Mouse (Mus musculus): ENCODE measurements around the gene Snrpb. TPM values are rescaled to one million over a fixed set of nuclear protein-coding genes. Genes with fewer than 3 reads are reported as not detected.

The Snrpb gene
- total RNA-seq, 2 experiments from 2014 or later, result 122 to 131 TPM

DNA sequence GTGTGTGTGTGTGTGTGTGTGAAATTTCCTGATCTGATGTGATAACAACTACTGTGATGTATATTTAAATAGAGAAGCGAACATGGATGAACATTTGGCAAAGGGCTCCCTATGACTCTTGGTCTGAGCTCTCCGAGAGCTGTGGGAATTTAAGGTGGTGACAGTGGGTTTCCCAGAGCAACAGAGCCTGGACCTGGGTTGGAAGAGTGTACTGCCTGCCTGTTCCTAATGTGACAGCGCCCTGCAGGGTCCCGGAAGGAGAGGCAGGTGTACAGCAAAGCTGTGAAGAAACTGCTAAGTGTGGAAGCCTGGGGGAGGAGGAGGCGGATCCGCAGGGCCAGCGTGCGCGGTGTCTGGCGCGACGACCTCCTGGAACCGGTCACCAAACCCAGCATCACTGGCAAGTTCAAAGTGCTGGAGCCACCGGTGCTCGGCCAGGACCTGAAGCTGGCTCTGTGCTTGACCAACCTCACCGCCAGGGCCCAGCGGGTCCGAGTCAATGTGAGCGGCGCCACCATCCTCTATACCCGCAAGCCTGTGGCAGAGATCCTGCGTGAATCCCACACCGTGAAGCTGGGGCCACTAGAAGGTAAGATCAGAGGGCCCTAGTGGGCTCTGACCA is 34.4 kb downstream of the Snrpb start:
- DNase-seq (ENCODE audit: low spot score), result no peak

DNA sequence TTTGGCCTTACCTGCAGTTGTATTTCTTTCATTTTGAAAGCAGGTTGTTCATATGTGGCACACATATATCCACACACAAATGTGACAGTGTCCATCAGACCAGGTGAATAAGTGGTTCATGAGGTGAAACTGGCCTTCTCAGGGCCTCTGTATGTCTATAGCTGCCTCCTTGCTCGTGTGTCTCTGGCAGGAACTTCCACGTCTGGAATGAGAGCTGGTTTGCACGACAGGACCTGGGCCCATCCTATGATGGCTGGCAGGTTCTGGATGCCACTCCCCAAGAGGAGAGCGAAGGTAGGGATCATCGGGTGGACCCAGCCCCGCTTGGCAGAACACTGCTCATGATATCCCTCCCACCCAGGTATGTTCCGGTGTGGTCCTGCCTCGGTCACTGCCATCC is 36.2 kb downstream of the Snrpb start:
- DNase-seq (ENCODE audit: low spot score), result no peak

DNA sequence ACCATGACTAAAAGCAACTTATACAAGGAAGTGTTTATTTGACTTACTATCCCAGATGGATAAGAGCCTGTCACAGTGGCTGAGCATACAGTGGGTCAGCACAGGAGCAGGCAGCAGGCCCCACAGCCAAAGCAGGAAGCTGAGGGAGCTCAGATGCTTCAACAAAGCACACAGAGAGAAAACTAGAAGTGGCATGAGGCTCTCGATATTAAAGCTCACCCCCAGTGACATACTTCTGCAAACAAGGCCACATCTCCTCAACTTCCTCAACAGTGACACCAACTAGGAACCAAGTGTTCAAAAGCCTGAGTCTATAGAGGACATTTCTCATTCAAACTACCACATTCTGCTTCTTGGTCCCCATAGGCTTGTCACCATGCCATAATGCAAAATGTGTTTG is 49.5 kb downstream of the Snrpb start:
- DNase-seq (ENCODE audit: low spot score), result no peak

DNA sequence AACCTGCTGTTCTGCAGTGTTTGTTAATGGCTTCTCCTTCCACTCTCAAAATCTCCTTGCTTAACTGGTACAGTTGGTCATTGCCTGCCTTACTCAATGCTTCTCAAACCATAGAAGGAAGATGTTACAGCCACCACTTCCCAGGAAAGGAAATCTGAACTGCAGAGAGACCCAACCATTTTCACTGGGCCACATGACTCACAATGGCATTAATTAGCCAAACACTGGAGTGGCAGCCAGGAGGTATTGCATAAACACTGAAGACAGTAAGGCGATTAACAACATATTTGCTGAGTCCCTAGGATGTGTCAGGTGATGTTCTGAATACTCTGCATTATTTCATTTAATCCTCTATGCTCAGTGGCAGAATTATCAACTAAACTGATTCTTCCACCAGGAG is 53.1 kb downstream of the Snrpb start:
- DNase-seq (ENCODE audit: low spot score), result no peak

DNA sequence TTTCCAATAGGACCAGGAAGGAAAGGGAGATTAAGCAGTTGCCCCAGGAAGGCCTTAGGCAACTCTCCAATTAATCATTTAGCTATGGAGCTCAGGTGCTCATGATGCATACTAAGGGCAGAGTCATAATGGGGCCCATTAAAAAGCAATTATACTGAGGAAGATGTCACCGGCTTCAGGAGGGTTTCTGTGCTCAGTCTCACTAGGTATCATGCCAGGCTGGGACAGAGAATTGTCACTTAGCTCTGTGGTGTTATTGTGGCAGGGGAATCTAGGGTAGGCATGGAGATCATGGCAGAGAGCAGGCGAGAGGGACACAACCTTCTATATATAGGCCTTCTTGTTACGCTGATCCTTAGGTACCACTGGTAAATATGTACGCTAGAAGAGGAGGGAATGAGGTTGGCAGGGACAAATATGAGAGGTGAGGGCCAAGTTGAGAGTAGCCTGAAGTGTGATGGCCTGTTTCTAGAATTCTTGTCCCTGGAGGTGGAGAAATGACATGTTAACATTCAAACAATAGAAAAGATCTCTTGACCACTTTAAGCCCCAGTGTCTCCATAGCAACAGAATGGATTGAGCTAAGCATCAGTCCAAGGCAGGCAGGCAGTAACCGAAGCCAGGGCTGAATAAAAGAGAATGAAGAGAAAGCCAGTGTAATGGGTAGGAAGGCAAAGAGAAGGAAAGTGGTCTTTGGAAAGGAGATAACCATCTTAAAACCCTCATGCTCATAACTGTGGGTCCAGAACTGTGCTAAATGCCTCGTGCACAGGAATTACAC is 53.7 kb downstream of the Snrpb start:
- DNase-seq (ENCODE audit: low spot score), result no peak

Other genes with a start within 250 kb of the Snrpb start
- not detected for gene Tgm3, start 167.1 kb downstream of the Snrpb start, total RNA-seq (2021)
- gene Tgm6, start 67.0 kb downstream of the Snrpb start, total RNA-seq (2021), result not detected
- not detected for gene Tmc2, start 15.8 kb upstream of the Snrpb start, total RNA-seq (2021)
- gene Nop56, start 95.0 kb upstream of the Snrpb start, total RNA-seq (2021), result 10 to 100 TPM; 23.8 to 29.5 TPM
- gene Idh3b, start 105.1 kb upstream of the Snrpb start, total RNA-seq (2021), result 100 to 1,000 TPM; 450 to 457 TPM
- under 1 TPM; 0.27 to 0.43 TPM for gene Ebf4, start 115.8 kb upstream of the Snrpb start, total RNA-seq (2021)
- gene Cpxm1, start 218.2 kb upstream of the Snrpb start, total RNA-seq (2021), result 1 to 10 TPM; 2.2 to 2.4 TPM
- not detected for gene Gm28372, start 225.8 kb upstream of the Snrpb start, total RNA-seq (2021)
- gene 1700020A23Rik, start 225.9 kb upstream of the Snrpb start, total RNA-seq (2021), result not detected
- gene Tmem239, start 227.1 kb upstream of the Snrpb start, total RNA-seq (2021), result not detected
- 10 to 100 TPM; 17.6 to 19.2 TPM for gene Vps16, start 244.9 kb upstream of the Snrpb start, total RNA-seq (2021)
- 1 to 10 TPM; 4.2 to 4.8 TPM for gene Pced1a, start 245.3 kb upstream of the Snrpb start, total RNA-seq (2021)